Mouse (Mus musculus): Measurements from ENCODE around the gene Olfr876. TPM values are rescaled to one million over a fixed set of nuclear protein-coding genes. Genes with fewer than 3 reads are reported as not detected.

Gene Olfr876
- polyA plus RNA-seq, 1 experiment from 2014 or later, result not detected

Other genes with a start within 250 kb of the Olfr876 start
- 5.0 and 7.2 TPM in 2 replicates for gene Siae, start 247.3 kb upstream of the Olfr876 start, polyA plus RNA-seq (2014; fragmentation: Nextera tagmentation; extraction: Ambion mirVana)
- 5.4 and 7.2 TPM in 2 replicates for gene Spa17, start 189.3 kb upstream of the Olfr876 start, polyA plus RNA-seq (2014; fragmentation: Nextera tagmentation; extraction: Ambion mirVana)
- 135 and 136 TPM in 2 replicates for gene Tbrg1, start 145.7 kb upstream of the Olfr876 start, polyA plus RNA-seq (2014; fragmentation: Nextera tagmentation; extraction: Ambion mirVana)
- gene Panx3, start 133.8 kb upstream of the Olfr876 start, polyA plus RNA-seq (2014; fragmentation: Nextera tagmentation; extraction: Ambion mirVana), result not detected in 2 replicates
- gene Olfr160, start 86.8 kb upstream of the Olfr876 start, polyA plus RNA-seq (2014; fragmentation: Nextera tagmentation; extraction: Ambion mirVana), result not detected in 2 replicates
- not detected in 2 replicates for gene Olfr874, start 57.9 kb upstream of the Olfr876 start, polyA plus RNA-seq (2014; fragmentation: Nextera tagmentation; extraction: Ambion mirVana)
- gene Olfr875, start 31.2 kb upstream of the Olfr876 start, polyA plus RNA-seq (2014; fragmentation: Nextera tagmentation; extraction: Ambion mirVana), result not detected in 2 replicates
- gene Olfr877, start 51.2 kb downstream of the Olfr876 start, polyA plus RNA-seq (2014; fragmentation: Nextera tagmentation; extraction: Ambion mirVana), result not detected in 2 replicates
- not detected in 2 replicates for gene Olfr145, start 93.7 kb downstream of the Olfr876 start, polyA plus RNA-seq (2014; fragmentation: Nextera tagmentation; extraction: Ambion mirVana)
- gene Olfr878, start 114.8 kb downstream of the Olfr876 start, polyA plus RNA-seq (2014; fragmentation: Nextera tagmentation; extraction: Ambion mirVana), result not detected in 2 replicates
- gene Olfr881, start 188.8 kb downstream of the Olfr876 start, polyA plus RNA-seq (2014; fragmentation: Nextera tagmentation; extraction: Ambion mirVana), result not detected in 2 replicates
- not detected in 2 replicates for gene Olfr883, start 222.8 kb downstream of the Olfr876 start, polyA plus RNA-seq (2014; fragmentation: Nextera tagmentation; extraction: Ambion mirVana)
- not detected in 2 replicates for gene Olfr884, start 243.5 kb downstream of the Olfr876 start, polyA plus RNA-seq (2014; fragmentation: Nextera tagmentation; extraction: Ambion mirVana)